Mouse (Mus musculus) heart, postnatal 0 days (tissue): ENCODE results near the gene Amot.

Source experiments
- CTCF ChIP-seq: IDR thresholded peaks from 2 replicates; pipeline ENCODE4 v1.5.1; 2016; ENCODE audit warnings: antibody characterized with exemption, control low read depth, low read depth
- EP300 ChIP-seq: IDR thresholded peaks from 2 replicates; pipeline ENCODE4 v1.6.1; 2016; ENCODE audit warnings: antibody characterized with exemption, low read depth

DNA sequence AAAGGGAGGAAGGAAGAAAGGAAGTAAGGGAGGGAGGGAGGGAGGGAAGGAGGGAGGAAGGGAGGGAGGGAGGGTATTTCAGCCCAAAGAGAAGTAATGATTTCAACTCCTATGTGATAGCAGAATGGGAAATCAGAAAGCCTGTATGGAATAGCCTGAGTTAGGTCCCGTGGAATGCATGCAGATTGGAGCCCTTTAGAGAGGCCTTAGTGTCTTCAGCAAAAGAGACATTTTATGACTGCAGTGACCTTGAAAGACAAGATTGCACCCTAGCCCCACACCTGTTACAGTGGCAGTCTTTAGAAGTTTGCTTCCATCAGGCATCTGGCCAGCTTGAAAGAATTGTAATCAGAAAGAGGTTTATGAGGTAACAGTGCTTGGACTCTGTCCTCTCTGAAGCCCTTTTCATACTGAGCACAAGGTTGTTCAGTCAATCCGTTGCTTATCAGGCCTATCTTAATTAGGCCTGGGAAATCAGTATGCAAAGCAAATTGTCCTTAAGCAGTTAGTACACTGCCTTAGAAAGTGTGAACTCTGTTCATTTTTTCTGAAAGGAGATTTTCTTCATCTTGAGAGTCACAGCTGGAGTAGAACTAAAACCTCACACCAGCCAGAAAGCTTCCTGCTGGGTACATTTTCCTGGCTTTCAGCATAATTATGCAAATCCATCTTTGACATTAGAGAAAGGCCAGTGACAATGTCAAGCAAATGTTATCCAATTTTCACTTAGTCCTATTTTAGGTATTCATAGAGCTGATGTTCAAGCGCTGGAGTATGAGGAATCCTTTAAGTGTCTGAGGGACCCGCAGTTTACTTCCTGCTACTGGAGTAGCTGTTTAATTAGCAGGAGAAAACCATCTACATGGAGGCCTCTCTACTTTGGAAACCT is 38.9 kb upstream of the Amot start:
- TF ChIP-seq CTCF (no peak), EP300 (no peak)
